Mouse (Mus musculus) heart, postnatal 0 days (tissue): ENCODE results near the gene Lmx1a. TPM values are rescaled to one million over a fixed set of nuclear protein-coding genes. Genes with fewer than 3 reads are reported as not detected.
A peak's percentile ranks its signal among the peaks of the same experiment; 100 is the strongest.

Experiments
- ATAC-seq: fragments of 200-750 bp; cut with Nextera tagmentation; 2 replicates; pipeline ENCODE4 v1.8.0; 2017; ENCODE audit warnings: low read depth, moderate number of reproducible peaks, moderate library complexity; ENCODE audit not compliant: insufficient read depth
- DNase-seq: peaks from one replicate; pipeline ENCODE4 v3.0.0-alpha.2; 2016; ENCODE audit warnings: low spot score
- H3K27ac ChIP-seq: fragments of 300-500 bp; sonication (generic); 2 replicates; pipeline ENCODE4 v1.5.1; 2014; ENCODE audit warnings: low read depth, mild to moderate bottlenecking
- H3K27me3 ChIP-seq: fragments of 300-500 bp; sonication (generic); 2 replicates; pipeline ENCODE4 v1.6.1; 2014; ENCODE audit warnings: low read length, mixed read lengths; ENCODE audit not compliant: control insufficient read depth, insufficient read depth
- H3K36me3 ChIP-seq: fragments of 300-500 bp; sonication (generic); replicated peaks from 2 replicates; pipeline ENCODE4 v1.6.1; 2014; ENCODE audit warnings: low read length, mixed read lengths; ENCODE audit not compliant: control insufficient read depth, insufficient read depth
- H3K4me1 ChIP-seq: fragments of 300-500 bp; sonication (generic); 2 replicates; pipeline ENCODE4 v1.6.1; 2014; ENCODE audit warnings: antibody characterized with exemption; ENCODE audit not compliant: control insufficient read depth, insufficient read depth
- H3K4me2 ChIP-seq: fragments of 300-500 bp; sonication (generic); 2 replicates; pipeline ENCODE4 v1.6.1; 2014; ENCODE audit warnings: low read depth, mild to moderate bottlenecking, low read length, moderate library complexity
- H3K4me3 ChIP-seq: fragments of 300-500 bp; sonication (generic); 2 replicates; pipeline ENCODE4 v1.5.1; 2014; ENCODE audit warnings: low read depth, low read length
- H3K9ac ChIP-seq: fragments of 300-500 bp; sonication (generic); replicated peaks from 2 replicates; pipeline ENCODE4 v1.6.1; 2014; ENCODE audit warnings: low read depth, low read length, mixed read lengths
- H3K9me3 ChIP-seq: fragments of 300-500 bp; sonication (generic); replicated peaks from 2 replicates; pipeline ENCODE4 v1.6.1; 2016; ENCODE audit warnings: low read length; ENCODE audit not compliant: control insufficient read depth
- CTCF ChIP-seq: IDR thresholded peaks from 2 replicates; pipeline ENCODE4 v1.5.1; 2016; ENCODE audit warnings: antibody characterized with exemption, control low read depth, low read depth
- EP300 ChIP-seq: IDR thresholded peaks from 2 replicates; pipeline ENCODE4 v1.6.1; 2016; ENCODE audit warnings: antibody characterized with exemption, low read depth
- WGBS: fragments of 180-500 bp; shearing (Covaris S2); extraction: QIAGEN DNeasy Blood & Tissue Kit; methylation state at CpG from one replicate; pipeline ENCODE4 v1.1.7; 2014; 5-methylcytosine and 5-hydroxymethylcytosine counted together
- polyA plus RNA-seq: library from polyadenylated mRNA; unstranded; fragments of >200 nt; fragmentation: Nextera tagmentation; extraction: Ambion mirVana; gene quantifications from 2 replicates; pipeline ENCODE4 v1.2.1, GENCODE M21; 2015
- total RNA-seq: library from RNA; depleted of rRNA; stranded (reverse); fragments of >200 nt; gene quantifications from 2 replicates; pipeline ENCODE4 v1.2.3, GENCODE M21; 2014; ENCODE audit warnings: low replicate concordance

Gene Lmx1a
- total and polyA plus RNA-seq, 2 experiments from 2014 or later = 0.04 TPM; not detected in 1

DNA sequence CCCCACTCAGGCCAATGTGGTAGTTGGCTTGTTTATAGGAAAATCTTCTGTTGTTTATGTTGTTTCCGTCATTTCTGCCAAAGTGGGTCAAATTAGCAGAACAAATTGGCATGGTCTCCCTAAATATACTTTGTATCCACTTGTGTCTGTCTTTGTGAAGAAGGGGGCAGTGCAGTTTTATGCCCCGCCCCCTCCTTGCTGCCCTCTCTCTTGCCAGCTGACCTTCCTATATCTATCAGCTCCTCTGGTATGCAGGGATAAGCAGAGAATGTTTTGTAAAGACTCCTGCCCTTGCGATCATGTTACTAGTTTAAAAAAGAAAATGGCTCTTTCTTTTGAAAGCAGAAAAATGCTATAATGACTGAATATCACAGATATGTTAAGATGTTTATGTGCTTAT lies 101.7 kb downstream of the Lmx1a start:
- DNase-seq = no peak
- TF ChIP-seq CTCF = no peak
- TF ChIP-seq EP300 = no peak
- Histone ChIP-seq H3K4me3 (no peak overlapping the region), H3K27ac (no peak overlapping the region), H3K4me1 (no peaks in the 10 kb centered on the region), H3K9ac (no peak overlapping the region), H3K36me3 (no peaks in the 10 kb centered on the region), H3K4me2 (no peak overlapping the region), H3K27me3 (no peaks in the 10 kb centered on the region), H3K9me3 (no peaks in the 10 kb centered on the region)
- no peak for ATAC-seq
- WGBS = 53% methylated on average over 3 of the region's 3 CpGs

GRCm38 (mm10) chr1:167791221-167791620 lies 102.2 kb downstream of the Lmx1a start:
- Histone ChIP-seq H3K27me3 (no peaks in the 10 kb centered on the region), H3K4me1 (no peaks in the 10 kb centered on the region), H3K9me3 (no peaks in the 10 kb centered on the region), H3K27ac (no peak overlapping the region), H3K9ac (no peak overlapping the region), H3K36me3 (no peaks in the 10 kb centered on the region), H3K4me2 (no peak overlapping the region), H3K4me3 (no peak overlapping the region)
- TF ChIP-seq CTCF (no peak), EP300 (no peak)
- DNase-seq (no peak), ATAC-seq (no peak)
- 56% methylated on average over 11 of the region's 11 CpGs for WGBS

DNA sequence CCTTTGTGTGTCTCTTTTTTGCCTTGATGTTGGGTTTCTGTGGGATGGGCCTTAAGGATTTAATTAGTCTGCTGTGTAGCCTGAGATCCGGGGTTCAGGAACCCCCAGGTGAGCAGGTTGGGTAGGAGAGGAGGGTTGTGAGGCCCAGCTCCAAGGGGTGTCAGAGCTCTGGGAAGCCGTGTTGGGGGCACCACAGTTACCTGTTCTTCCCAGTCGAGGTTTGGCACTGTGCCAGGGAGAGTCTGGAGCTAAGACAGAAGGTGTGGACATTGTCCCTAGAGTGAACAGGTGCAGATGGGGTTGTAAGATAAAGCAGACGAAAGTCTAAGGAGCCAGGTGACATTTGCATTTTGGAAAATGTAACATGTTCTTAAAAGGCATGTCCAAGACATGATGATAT lies 112.9 kb downstream of the Lmx1a start:
- Histone ChIP-seq H3K36me3 (no peaks in the 10 kb centered on the region), H3K4me2 (no peak overlapping the region), H3K4me3 (no peak overlapping the region), H3K27ac (no peak overlapping the region), H3K9me3 (no peaks in the 10 kb centered on the region), H3K9ac (no peak overlapping the region), H3K4me1 (no peaks in the 10 kb centered on the region), H3K27me3 (peaks cover 31% of the 10 kb centered on the region)
- WGBS = 43% methylated on average over 4 of the region's 4 CpGs
- ATAC-seq = no peak
- DNase-seq = no peak
- no peak for TF ChIP-seq EP300
- no peak for TF ChIP-seq CTCF

GRCm38 (mm10) chr1:167802510-167803271 lies 113.7 kb downstream of the Lmx1a start:
- H3K4me2 ChIP-seq = peak overlapping the region; percentile 97
- no peaks in the 10 kb centered on the region for H3K9me3 ChIP-seq
- ATAC-seq = peak; percentile 11; the same call in 1 of the 2 replicates
- peak; percentile 7 for DNase-seq
- H3K4me3 ChIP-seq = peak overlapping the region; percentile 58
- WGBS = 1% methylated on average over 55 of the region's 59 CpGs
- no peak overlapping the region for H3K27ac ChIP-seq
- no peaks in the 10 kb centered on the region for H3K36me3 ChIP-seq
- no peak for TF ChIP-seq CTCF
- no peak for TF ChIP-seq EP300
- no peaks in the 10 kb centered on the region for H3K4me1 ChIP-seq
- H3K9ac ChIP-seq = peak overlapping the region; percentile 27; the same call in 1 of the 2 replicates
- peaks cover 31% of the 10 kb centered on the region for H3K27me3 ChIP-seq

GRCm38 (mm10) chr1:167803351-167803981 lies 114.4 kb downstream of the Lmx1a start:
- Histone ChIP-seq H3K36me3 (no peaks in the 10 kb centered on the region), H3K27ac (no peak overlapping the region), H3K4me1 (no peaks in the 10 kb centered on the region), H3K9ac (no peak overlapping the region), H3K27me3 (peaks cover 31% of the 10 kb centered on the region), H3K9me3 (no peaks in the 10 kb centered on the region), H3K4me2 (peak overlapping the region; percentile 97), H3K4me3 (peak overlapping the region; percentile 58)
- TF ChIP-seq CTCF (no peak), EP300 (no peak)
- ATAC-seq (no peak), DNase-seq (no peak)
- WGBS = 17% methylated on average over 10 of the region's 10 CpGs
